ENCODE assay signal across 8 mouse cellular contexts in the genomic region with DNA sequence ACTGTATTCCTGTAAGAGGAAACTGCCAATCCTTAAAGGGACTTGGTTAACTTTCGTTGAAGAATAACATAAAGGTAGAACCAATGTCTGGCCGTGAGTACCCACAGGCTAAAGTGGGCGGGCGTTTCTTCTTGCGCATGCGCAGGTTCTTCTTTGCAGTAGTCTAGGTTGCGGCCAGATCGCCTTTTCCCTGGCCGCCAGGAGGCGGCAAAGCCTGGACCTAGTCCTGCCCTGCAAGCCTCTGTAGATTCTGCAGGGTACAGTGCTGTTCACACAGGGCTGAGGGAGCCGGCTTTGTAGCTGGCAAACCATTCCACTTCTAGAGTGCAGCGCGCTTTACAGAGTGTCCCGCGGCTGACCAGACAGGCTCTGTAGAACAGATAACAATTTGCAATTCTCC. TPM values are rescaled to one million over a fixed set of nuclear protein-coding genes. Genes with fewer than 3 reads are reported as not detected.
DNase-seq lines count a peak whose midpoint lies in the region; ATAC-seq and TF ChIP-seq lines count a peak whose summit lies in the region.

No protein-coding gene starts in this region.

- H3K4me1 ChIP-seq in CH12.LX (ENCODE audit: control insufficient read depth in 1 of 2, insufficient read depth in 2 of 2) = peaks cover 0 to 4% of the 10 kb centered on the region in 2 experiments; a peak in 1 of 4 replicates
- 0 out of 2 replicates have a peak, but pooled peaks cover 3% of the 10 kb centered on the region for H3K4me1 ChIP-seq in forebrain, embryonic 15.5 days
- peaks cover 10% of the 10 kb centered on the region for H3K4me1 ChIP-seq in liver, embryonic 16.5 days (ENCODE audit: control insufficient read depth, low read depth, low read length)
- peaks cover 12% of the 10 kb centered on the region for H3K4me1 ChIP-seq in neural tube, embryonic 15.5 days
- peaks cover 5% of the 10 kb centered on the region for H3K4me1 ChIP-seq in testis, adult 2 months (ENCODE audit: control insufficient read depth, insufficient read depth, low read length)

- no peaks in the 10 kb centered on the region for H3K27me3 ChIP-seq in CH12.LX (replicated peaks)
- H3K27me3 ChIP-seq in forebrain, embryonic 15.5 days = no peaks in the 10 kb centered on the region
- H3K27me3 ChIP-seq in liver, embryonic 16.5 days (ENCODE audit: control insufficient read depth, insufficient read depth, low read depth, low read length) = no peaks in the 10 kb centered on the region
- no peaks in the 10 kb centered on the region for H3K27me3 ChIP-seq in neural tube, embryonic 15.5 days (replicated peaks)
- no peaks in the 10 kb centered on the region for H3K27me3 ChIP-seq in testis, adult 2 months (ENCODE audit: control insufficient read depth, insufficient read depth, low read length)

- peak; percentile 36 for DNase-seq in CH12.LX (ENCODE audit: extremely low read depth)
- peak; percentile 94 for DNase-seq in cerebellum, adult 11-12 months
- DNase-seq in heart, postnatal 14 days = peak; percentile 88 to 92
- peak; percentile 92 for DNase-seq in layer of hippocampus, adult 11-12 months (ENCODE audit: low spot score)

- peak in 1 of 2 experiments; percentile 54; a peak in 2 of 4 replicates for TF ChIP-seq CTCF in CH12.LX (conservative IDR thresholded peaks at IDR 0.05 in 1 of 2, IDR thresholded peaks at IDR 0.05 in 1 of 2; ENCODE audit: low read depth in 2 of 2, low read length in 2 of 2)
- peak; percentile 59; the same call in 1 of the 2 replicates for TF ChIP-seq CTCF in testis, adult 2 months (IDR thresholded peaks at IDR 0.05; ENCODE audit: control insufficient read depth, insufficient read depth, insufficient replicate concordance, low read depth, low read length)

- in situ Hi-C loops in CH12.LX (cut with MboI; ENCODE audit: low pct_ligation_motif_present, low pct_unique_long_range_greater_than_20kb, low sequenced_read_pairs) = no loop called here

- WGBS in forebrain, embryonic 15.5 days = 8% methylated on average over 15 of the region's 15 CpGs
- 12% methylated on average over 15 of the region's 15 CpGs for WGBS in liver, embryonic 16.5 days (ENCODE audit: insufficient replicate concordance)
- WGBS in neural tube, embryonic 15.5 days = 10% methylated on average over 15 of the region's 15 CpGs

- dilution Hi-C loops in CH12.LX (cut with MboI; ENCODE audit: extremely low pct_ligation_motif_present, extremely low pct_unique_long_range_greater_than_20kb, low sequenced_read_pairs) = no loop called here

- peak; percentile 95 for ATAC-seq in forebrain, embryonic 15.5 days (replicated peaks)
- peak; percentile 85 for ATAC-seq in liver, embryonic 16.5 days (ENCODE audit: low read depth)
- peak; percentile 96 for ATAC-seq in neural tube, embryonic 15.5 days (ENCODE audit: low FRiP score)

- H3K4me3 ChIP-seq in CH12.LX (replicated peaks in 1 of 3; ENCODE audit: low read depth in 2 of 3, low read length in 2 of 3, poor library complexity in 1 of 3) = no peak overlapping the region
- H3K4me3 ChIP-seq in forebrain, embryonic 15.5 days = no peak overlapping the region
- H3K4me3 ChIP-seq in liver, embryonic 16.5 days (ENCODE audit: low read depth, low read length) = no peak overlapping the region
- peak overlapping the region; percentile 9; the same call in 1 of the 2 replicates for H3K4me3 ChIP-seq in neural tube, embryonic 15.5 days (replicated peaks)
- no peak overlapping the region for H3K4me3 ChIP-seq in testis, adult 2 months (ENCODE audit: control insufficient read depth, low read depth, low read length)

- TF ChIP-seq EP300 in CH12.LX (IDR thresholded peaks at IDR 0.05; ENCODE audit: low read length) = no peak

- H3K9me3 ChIP-seq in CH12.LX (replicated peaks; ENCODE audit: low read length) = no peaks in the 10 kb centered on the region
- no peaks in the 10 kb centered on the region for H3K9me3 ChIP-seq in forebrain, embryonic 15.5 days
- no peaks in the 10 kb centered on the region for H3K9me3 ChIP-seq in liver, embryonic 16.5 days (replicated peaks; ENCODE audit: control insufficient read depth, low read length)
- H3K9me3 ChIP-seq in neural tube, embryonic 15.5 days (replicated peaks) = no peaks in the 10 kb centered on the region

- no peak for TF ChIP-seq POLR2A in CH12.LX (IDR thresholded peaks at IDR 0.05; ENCODE audit: low read depth, low read length)
- TF ChIP-seq POLR2A in testis, adult 2 months (IDR thresholded peaks at IDR 0.05; ENCODE audit: control insufficient read depth, low read depth, low read length) = no peak

- no peaks in the 10 kb centered on the region for H3K79me2 ChIP-seq in CH12.LX (replicated peaks; ENCODE audit: control insufficient read depth, extremely low read depth, insufficient read depth, poor library complexity, severe bottlenecking)

- intact Hi-C loops in heart, postnatal 14 days (cut with DNase I) = loop anchor here (1.0 kb wide), 1 partner anchor 137 kb away; no protein-coding TSS in a partner anchor

- no peak overlapping the region for H3K4me2 ChIP-seq in CH12.LX (ENCODE audit: insufficient read depth, low read depth, poor library complexity, severe bottlenecking)
- H3K4me2 ChIP-seq in forebrain, embryonic 15.5 days (replicated peaks) = 0 out of 2 replicates have a peak overlapping the region, but pooled peaks have one; percentile 7
- H3K4me2 ChIP-seq in liver, embryonic 16.5 days (ENCODE audit: low read depth, low read length) = no peak overlapping the region
- H3K4me2 ChIP-seq in neural tube, embryonic 15.5 days = peak overlapping the region; percentile 43

- H3K27ac ChIP-seq in CH12.LX (ENCODE audit: insufficient read depth, low read depth) = no peak overlapping the region
- no peak overlapping the region for H3K27ac ChIP-seq in forebrain, embryonic 15.5 days (replicated peaks)
- H3K27ac ChIP-seq in liver, embryonic 16.5 days (ENCODE audit: low read length) = no peak overlapping the region
- peak overlapping the region; percentile 48 for H3K27ac ChIP-seq in neural tube, embryonic 15.5 days (replicated peaks)
- H3K27ac ChIP-seq in testis, adult 2 months (ENCODE audit: control insufficient read depth, insufficient read depth, low read depth, low read length) = no peak overlapping the region

- no peak overlapping the region for H3K9ac ChIP-seq in CH12.LX (ENCODE audit: insufficient read depth, low read depth)
- no peak overlapping the region for H3K9ac ChIP-seq in forebrain, embryonic 15.5 days (replicated peaks)
- no peak overlapping the region for H3K9ac ChIP-seq in liver, embryonic 16.5 days (ENCODE audit: low read depth, low read length)
- 0 out of 2 replicates have a peak overlapping the region, but pooled peaks have one; percentile 10 for H3K9ac ChIP-seq in neural tube, embryonic 15.5 days (replicated peaks)

- H3K36me3 ChIP-seq in CH12.LX (replicated peaks in 1 of 2; ENCODE audit: control insufficient read depth in 1 of 2, insufficient read depth in 1 of 2, low read length in 1 of 2) = peaks cover 38 to 65% of the 10 kb centered on the region in 2 experiments
- H3K36me3 ChIP-seq in forebrain, embryonic 15.5 days = peaks cover 10% of the 10 kb centered on the region
- H3K36me3 ChIP-seq in liver, embryonic 16.5 days (ENCODE audit: control insufficient read depth, insufficient read depth) = peaks cover 30% of the 10 kb centered on the region
- H3K36me3 ChIP-seq in neural tube, embryonic 15.5 days = peaks cover 27% of the 10 kb centered on the region
- H3K36me3 ChIP-seq in testis, adult 2 months (ENCODE audit: control insufficient read depth, insufficient read depth, low read length) = no peaks in the 10 kb centered on the region

- TF ChIP-seq RAD21 in CH12.LX (IDR thresholded peaks at IDR 0.05; ENCODE audit: low read depth, low read length) = peak; percentile 43

TF ChIP-seq in CH12.LX, 34 proteins besides CTCF, POLR2A, EP300 and RAD21:
- TF ChIP-seq SMC3 (IDR thresholded peaks at IDR 0.05; ENCODE audit: low read depth, low read length) (peak; percentile 61), NRF1 (IDR thresholded peaks at IDR 0.05; ENCODE audit: low read depth, low read length) (peak; percentile 51), MEF2A (IDR thresholded peaks at IDR 0.05; ENCODE audit: borderline replicate concordance, low read depth, low read length) (no peak)

RNA-seq across cellular contexts. Expression of gene Map2k3, which starts 22.0 kb away (rescaled TPM):
- 35.2 and 35.5 TPM in 2 replicates for total RNA-seq in CH12.LX (2012; rRNA removed)
- total RNA-seq in CH12.LX (2014; rRNA removed) = 11.2 and 13.7 TPM in 2 replicates
- polyA plus RNA-seq in CH12.LX (2012; ENCODE audit: insufficient read length, low read depth) = 87.6 and 92.5 TPM in 2 replicates
- polyA plus RNA-seq in forebrain, embryonic 15.5 days (2015; fragmentation: Nextera tagmentation; extraction: Ambion mirVana) = 31.6 and 32.0 TPM in 2 replicates
- 10 to 100 TPM; 71.2 to 77.8 TPM for total RNA-seq in heart, postnatal 14 days (2021)
- polyA plus RNA-seq in liver, embryonic 16.5 days (2015; fragmentation: Nextera tagmentation; extraction: Ambion mirVana) = 121 and 134 TPM in 2 replicates
- 30.4 and 47.4 TPM in 2 replicates for polyA plus RNA-seq in neural tube, embryonic 15.5 days (2015; fragmentation: Nextera tagmentation; extraction: Ambion mirVana)
- polyA plus RNA-seq in testis, adult 2 months (2012; rRNA removed) = 36.6 and 36.8 TPM in 2 replicates

RNA-seq across cellular contexts. Expression of gene Natd1, which starts 39.3 kb away (rescaled TPM):
- 3.1 and 5.0 TPM in 2 replicates for total RNA-seq in CH12.LX (2012; rRNA removed)
- 1.9 and 2.1 TPM in 2 replicates for total RNA-seq in CH12.LX (2014; rRNA removed)
- 4.3 and 5.2 TPM in 2 replicates for polyA plus RNA-seq in CH12.LX (2012; ENCODE audit: insufficient read length, low read depth)
- 34.5 and 38.0 TPM in 2 replicates for polyA plus RNA-seq in forebrain, embryonic 15.5 days (2015; fragmentation: Nextera tagmentation; extraction: Ambion mirVana)
- total RNA-seq in heart, postnatal 14 days (2021) = 10 to 100 TPM; 14.5 to 17.4 TPM
- 9.9 and 14.3 TPM in 2 replicates for polyA plus RNA-seq in liver, embryonic 16.5 days (2015; fragmentation: Nextera tagmentation; extraction: Ambion mirVana)
- polyA plus RNA-seq in neural tube, embryonic 15.5 days (2015; fragmentation: Nextera tagmentation; extraction: Ambion mirVana) = 23.6 and 23.9 TPM in 2 replicates
- 34.6 and 39.6 TPM in 2 replicates for polyA plus RNA-seq in testis, adult 2 months (2012; rRNA removed)

Comparison
In these comparisons a context has a peak if more than half of its experiments do, and no peak if none do; other contexts are left out.
1. DNase-seq: peak in every context shown above with its lines; median percentile 94 in cerebellum, adult 11-12 months; 92 in layer of hippocampus, adult 11-12 months; 90 in heart, postnatal 14 days; 36 in CH12.LX.
2. H3K4me2 ChIP-seq: peak in forebrain, embryonic 15.5 days (single experiment) and neural tube, embryonic 15.5 days (single experiment); none in CH12.LX (single experiment) and liver, embryonic 16.5 days (single experiment).
3. Peak in every context shown above with its lines, with median percentiles within 50 percentile points of each other: ATAC-seq.